Mouse (Mus musculus) left cerebral cortex, adult 9 months (tissue): ENCODE data around the gene Prl2c1.
"Not testable (repeated sequence)": the region's sequence is repeated elsewhere in the genome, so short reads cannot be mapped to it uniquely, and the experiment has no call there.

Source experiments
- DNase-seq, 2 experiments: peaks; one replicate each; pipeline ENCODE4 v3.0.0; 2022; ENCODE audit warnings: low spot score in 2 of 2

Gene Prl2c1

DNA sequence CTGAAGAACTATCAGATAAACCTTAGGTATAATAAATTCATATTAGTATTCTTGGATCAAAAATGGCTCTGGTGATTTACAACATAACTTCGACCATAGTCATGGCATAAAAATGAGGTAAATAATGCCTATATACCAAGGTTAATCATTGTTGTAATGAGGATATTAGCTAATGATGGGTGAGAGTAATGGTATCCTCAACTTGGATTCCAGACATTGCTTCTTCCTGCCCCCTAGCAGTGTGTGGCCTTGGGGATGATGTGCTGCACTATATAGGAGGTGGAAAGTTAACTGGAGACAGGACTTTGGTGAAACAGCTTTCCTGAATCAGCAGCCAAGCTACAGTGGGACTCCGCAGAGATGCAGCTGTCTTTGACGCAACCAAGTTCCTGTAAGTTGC lies at the start of gene Prl2c1:
TSS of gene Prl2c1 (plus strand) at position 301 of the 400 bp plus-strand sequence.
- no peak for DNase-seq

DNA sequence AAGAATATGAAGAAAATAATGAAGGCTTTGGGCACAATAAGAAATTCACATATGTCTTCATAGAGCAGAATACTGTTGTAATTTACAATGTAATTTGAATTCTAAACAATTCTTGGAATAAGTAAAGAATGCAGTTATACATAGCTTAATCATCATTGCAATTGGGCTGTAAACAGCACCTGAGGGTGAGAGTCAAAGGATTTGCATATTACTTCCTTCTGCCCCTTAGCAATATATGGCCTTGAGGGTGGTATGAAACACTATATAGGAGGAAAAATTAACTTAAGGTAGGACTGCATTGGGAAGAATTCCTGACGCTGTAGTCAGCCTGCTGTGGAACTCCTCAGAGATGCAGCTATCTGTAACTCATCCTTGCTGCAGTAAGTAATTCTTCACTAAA lies 47.8 kb upstream of the Prl2c1 start, which contains the start of gene Prl2a1:
TSS of gene Prl2a1 (plus strand) at position 301 of the 400 bp plus-strand sequence.
- DNase-seq: no peak

DNA sequence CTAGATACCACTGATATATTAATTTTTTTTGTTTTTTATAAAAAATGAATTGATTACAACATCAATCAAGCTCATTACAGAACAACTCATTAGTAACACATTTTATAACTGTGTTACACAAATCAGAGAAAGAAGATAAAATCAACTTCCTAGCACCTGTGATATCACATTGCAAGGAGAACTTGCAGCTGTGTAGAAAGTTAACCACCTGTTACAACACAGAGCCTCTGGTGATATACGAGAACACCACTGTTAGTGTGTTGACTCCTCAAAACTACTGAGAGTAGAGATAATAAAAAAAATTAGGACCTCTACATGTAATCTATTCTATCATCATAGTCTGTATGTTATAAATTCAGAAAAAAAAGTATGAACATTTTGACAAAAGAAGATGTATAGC lies 46.4 kb upstream of the Prl2c1 start:
- DNase-seq: no peak

DNA sequence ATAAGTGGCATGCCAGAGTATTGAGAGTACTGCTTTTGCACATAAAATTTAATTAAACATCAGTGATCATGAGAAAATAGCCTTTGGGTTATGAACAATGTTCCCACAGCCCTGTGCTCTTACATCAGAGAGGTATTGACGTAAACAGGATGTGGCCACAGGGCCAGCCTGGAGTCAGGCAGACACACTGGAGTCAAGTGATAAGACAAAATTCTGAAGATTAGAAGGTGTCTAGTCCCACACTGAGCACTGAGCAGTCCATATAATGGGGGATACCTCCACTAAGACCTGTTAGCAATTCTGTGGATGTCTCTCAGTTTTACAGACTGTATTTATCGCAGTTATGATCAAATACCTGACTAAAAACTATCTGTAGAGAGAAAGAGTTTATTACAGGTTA lies 55.1 kb downstream of the Prl2c1 start:
- DNase-seq: not testable (repeated sequence)
